Mouse (Mus musculus): ENCODE measurements around the gene Xndc1. TPM values are rescaled to one million over a fixed set of nuclear protein-coding genes. Genes with fewer than 3 reads are reported as not detected.

The Xndc1 gene
- total RNA-seq, 2 experiments from 2014 or later = 3.8 to 4.9 TPM

- intact Hi-C loops (cut with DNase I; ENCODE audit: low total_unique reads) = no loop called here
- no peak for DNase-seq
Measured at GRCm38 (mm10) chr7:102116579-102117331, 51.4 kb downstream of the Xndc1 start, which contains the start of gene Chrna10. Chrna10 (minus strand) TSS chr7:102116828.

GRCm38 (mm10) chr7:102117382-102117781, 52.1 kb downstream of the Xndc1 start:
- intact Hi-C loops (cut with DNase I; ENCODE audit: low total_unique reads) = no loop called here
- DNase-seq = no peak

DNA sequence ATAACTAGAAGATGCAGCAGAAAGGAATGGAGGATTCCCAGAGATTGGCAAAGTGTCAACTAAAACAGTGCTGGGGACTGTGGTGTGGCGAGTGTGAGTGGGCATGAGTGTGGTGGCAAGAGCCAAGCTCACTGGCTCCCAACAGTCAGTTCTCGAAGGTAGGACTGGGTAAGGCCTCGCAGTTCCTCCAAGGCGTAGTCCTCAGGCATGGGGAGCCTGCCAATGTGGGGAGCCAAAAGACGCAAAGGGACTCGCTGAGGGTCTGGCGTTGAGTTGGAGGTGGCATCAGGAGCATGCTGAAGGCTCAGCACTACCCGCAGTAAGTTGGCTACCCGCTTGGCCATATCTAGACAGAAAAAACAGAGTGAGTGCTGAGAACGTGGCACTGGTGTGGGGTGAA, 55.0 kb downstream of the Xndc1 start:
- intact Hi-C loops (cut with DNase I; ENCODE audit: low total_unique reads) = loop anchor here (10.0 kb wide), 1 partner anchor 54 kb away; no protein-coding TSS in a partner anchor
- no peak for DNase-seq

DNA sequence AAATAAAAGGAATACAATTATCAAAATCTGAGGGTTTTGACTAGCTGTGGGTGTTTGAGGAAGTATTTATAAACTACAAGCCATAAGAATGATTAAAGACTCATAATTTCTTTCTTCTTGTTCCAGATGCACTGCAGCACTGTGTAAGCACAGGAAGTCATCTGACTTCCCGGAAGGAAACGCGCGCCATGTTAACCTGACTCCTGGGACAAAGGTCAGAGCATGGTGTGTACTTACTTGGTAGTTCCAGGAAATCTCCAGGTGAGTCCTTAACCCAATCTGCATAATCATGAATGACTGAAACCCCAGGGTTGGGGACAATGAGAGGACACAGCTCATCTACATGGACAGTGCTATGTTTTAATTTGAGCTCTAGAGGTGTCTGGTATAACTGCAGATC, 67.1 kb downstream of the Xndc1 start:
- intact Hi-C loops (cut with DNase I; ENCODE audit: low total_unique reads) = no loop called here
- DNase-seq = no peak

Other genes with a start within 250 kb of the Xndc1 start
- not detected for gene Phox2a, start 247.2 kb upstream of the Xndc1 start, total RNA-seq (2021)
- gene Inppl1, start 227.3 kb upstream of the Xndc1 start, total RNA-seq (2021) = 10 to 100 TPM; 67.0 to 73.8 TPM
- gene Folr2, start 208.3 kb upstream of the Xndc1 start, total RNA-seq (2021) = 1 to 10 TPM; 2.8 to 6.1 TPM
- gene Anapc15, start 201.8 kb upstream of the Xndc1 start, total RNA-seq (2021) = 10 to 100 TPM; 23.7 to 27.7 TPM
- gene Folr1, start 194.7 kb upstream of the Xndc1 start, total RNA-seq (2021) = 1 to 10 TPM; 1.6 to 2.2 TPM
- 100 to 1,000 TPM; 101 to 102 TPM for gene Lamtor1, start 159.6 kb upstream of the Xndc1 start, total RNA-seq (2021)
- gene Tomt, start 159.2 kb upstream of the Xndc1 start, total RNA-seq (2021) = not detected
- 1 to 10 TPM; 3.6 to 3.7 TPM for gene Lrrc51, start 131.6 kb upstream of the Xndc1 start, total RNA-seq (2021)
- gene Numa1, start 131.4 kb upstream of the Xndc1 start, total RNA-seq (2021) = 10 to 100 TPM; 53.0 to 53.3 TPM
- 1 to 10 TPM; 1.1 to 1.4 TPM for gene Il18bp, start 46.8 kb upstream of the Xndc1 start, total RNA-seq (2021)
- 10 to 100 TPM; 17.9 to 18.9 TPM for gene Rnf121, start within 50 bp of the Xndc1 start, total RNA-seq (2021)
- under 1 TPM; 0.53 to 0.84 TPM for gene Xntrpc, start 202 bp downstream of the Xndc1 start, total RNA-seq (2021)
- gene Trpc2, start 17.6 kb downstream of the Xndc1 start, total RNA-seq (2021) = under 1 TPM in 1 of 2 experiments, not detected in 1; 0.21 TPM
- gene Art1, start 36.2 kb downstream of the Xndc1 start, total RNA-seq (2021) = 100 to 1,000 TPM; 281 to 363 TPM
- 1 to 10 TPM; 6.9 to 8.1 TPM for gene Art5, start 44.0 kb downstream of the Xndc1 start, total RNA-seq (2021)
- 1 to 10 TPM in 1 of 2 experiments, not detected in 1; 1.0 TPM for gene Chrna10, start 51.3 kb downstream of the Xndc1 start, total RNA-seq (2021)
- gene Nup98, start 144.7 kb downstream of the Xndc1 start, total RNA-seq (2021) = 10 to 100 TPM; 22.5 to 24.2 TPM
- gene Pgap2, start 144.7 kb downstream of the Xndc1 start, total RNA-seq (2021) = 10 to 100 TPM; 23.3 to 26.5 TPM
- 10 to 100 TPM; 21.9 to 22.6 TPM for gene Rhog, start 190.5 kb downstream of the Xndc1 start, total RNA-seq (2021)
- gene Stim1, start 202.3 kb downstream of the Xndc1 start, total RNA-seq (2021) = 100 to 1,000 TPM; 198 to 210 TPM

All from gastrocnemius, postnatal 14 days (tissue).